Mouse (Mus musculus) ovary, postnatal 10 days (tissue): ENCODE data around the gene Nif3l1.

Source experiments
- DNase-seq: peaks from one replicate; pipeline ENCODE4 v3.0.0; 2022; ENCODE audit warnings: low spot score

Gene Nif3l1

GRCm38 (mm10) chr1:58458175-58458574 is 13.2 kb downstream of the Nif3l1 start:
- no peak for DNase-seq

- DNase-seq, result no peak
These were observed 13.9 kb downstream of the Nif3l1 start for GRCm38 (mm10) chr1:58458867-58459266.

GRCm38 (mm10) chr1:58460566-58460965 is 15.6 kb downstream of the Nif3l1 start:
- no peak for DNase-seq

- no peak for DNase-seq
These were observed 19.0 kb downstream of the Nif3l1 start for GRCm38 (mm10) chr1:58463935-58464334.

GRCm38 (mm10) chr1:58465042-58465441 is 20.1 kb downstream of the Nif3l1 start:
- DNase-seq, result no peak

GRCm38 (mm10) chr1:58465561-58465960 is 20.6 kb downstream of the Nif3l1 start:
- no peak for DNase-seq

GRCm38 (mm10) chr1:58475662-58476061 is 30.7 kb downstream of the Nif3l1 start:
- no peak for DNase-seq

GRCm38 (mm10) chr1:58482647-58483046 is 37.7 kb downstream of the Nif3l1 start:
- DNase-seq, result no peak

GRCm38 (mm10) chr1:58495603-58496002 is 50.7 kb downstream of the Nif3l1 start:
- DNase-seq, result no peak

GRCm38 (mm10) chr1:58497678-58498077 is 52.7 kb downstream of the Nif3l1 start:
- DNase-seq, result no peak

- DNase-seq, result no peak
These were observed 53.8 kb downstream of the Nif3l1 start for GRCm38 (mm10) chr1:58498758-58499157.

GRCm38 (mm10) chr1:58503134-58503533 is 58.2 kb downstream of the Nif3l1 start:
- no peak for DNase-seq

GRCm38 (mm10) chr1:58503793-58504370 is 58.9 kb downstream of the Nif3l1 start:
- DNase-seq, result no peak

- peak; percentile 75 for DNase-seq
These were observed 59.8 kb downstream of the Nif3l1 start, which contains the start of gene Orc2 for GRCm38 (mm10) chr1:58504577-58505254. Gene Orc2, minus strand, starts transcription at chr1:58505109.

GRCm38 (mm10) chr1:58507249-58507648 is 62.3 kb downstream of the Nif3l1 start:
- DNase-seq, result no peak
